Mouse (Mus musculus) C2C12 (cell line): ENCODE data around the gene Olfr304. TPM values are rescaled to one million over a fixed set of nuclear protein-coding genes. Genes with fewer than 3 reads are reported as not detected.
"Not testable (repeated sequence)": the region's sequence is repeated elsewhere in the genome, so short reads cannot be mapped to it uniquely, and the experiment has no call there.

Experiments
- H3K27me3 ChIP-seq: one replicate; pipeline ENCODE4 v1.6.1; 2011; ENCODE audit not compliant: control insufficient read depth, insufficient read depth, insufficient read length
- H3K36me3 ChIP-seq: one replicate; pipeline ENCODE4 v1.6.1; 2011; ENCODE audit not compliant: control insufficient read depth, insufficient read depth
- H3K4me3 ChIP-seq: one replicate; pipeline ENCODE4 v1.5.1; 2011; ENCODE audit warnings: mild to moderate bottlenecking, control low read depth; ENCODE audit not compliant: poor library complexity, insufficient read depth, severe bottlenecking
- H3K79me2 ChIP-seq: one replicate; pipeline ENCODE4 v1.6.1; 2011; ENCODE audit not compliant: control insufficient read depth, insufficient read depth
- H3K79me3 ChIP-seq: one replicate; pipeline ENCODE4 v1.6.1; 2011; ENCODE audit warnings: low read depth, control low read depth
- H3ac ChIP-seq: one replicate; pipeline ENCODE3; 2011; ENCODE audit warnings: low read depth; ENCODE audit not compliant: control insufficient read depth, insufficient read length
- CEBPB ChIP-seq: IDR thresholded peaks from one replicate; pipeline ENCODE4 v1.6.1; 2011; ENCODE audit warnings: low read depth, mild to moderate bottlenecking, control low read depth, moderate library complexity
- CTCF ChIP-seq: IDR thresholded peaks from one replicate; pipeline ENCODE4 v1.5.1; 2011; ENCODE audit not compliant: control insufficient read depth, insufficient read depth, insufficient read length
- FOSL1 ChIP-seq: IDR thresholded peaks from one replicate; pipeline ENCODE4 v1.8.0; 2011; ENCODE audit warnings: mild to moderate bottlenecking, low read length; ENCODE audit not compliant: poor library complexity, insufficient read depth, severe bottlenecking
- MAX ChIP-seq: IDR thresholded peaks from one replicate; pipeline ENCODE4 v1.6.1; 2011; ENCODE audit warnings: mild to moderate bottlenecking, control low read depth
- MYOD1 ChIP-seq: IDR thresholded peaks from one replicate; pipeline ENCODE4 v1.6.1; 2011; ENCODE audit warnings: low read depth; ENCODE audit not compliant: control insufficient read depth, insufficient read length
- MYOG ChIP-seq: IDR thresholded peaks from one replicate; pipeline ENCODE4 v1.6.1; 2011; ENCODE audit not compliant: control insufficient read depth, insufficient read length; ENCODE audit errors: extremely low read depth
- USF1 ChIP-seq: IDR thresholded peaks from one replicate; pipeline ENCODE4 v1.6.1; 2011; ENCODE audit warnings: low read depth, mild to moderate bottlenecking, control low read depth, moderate library complexity
- long read RNA-seq, 2 experiments: library from polyadenylated mRNA; unstranded; transcript quantifications; one replicate each; pipeline ENCODE4 v2.0.0; 2019 to 2020
- polyA plus RNA-seq: library from polyadenylated mRNA; unstranded; fragments of >200 nt; fragmentation: generic; extraction: Trizol; gene quantifications from one replicate; pipeline ENCODE4 v1.2.1, GENCODE M21; 2012; ENCODE audit warnings: missing spikeins

The Olfr304 gene
- polyA plus RNA-seq = not detected
- long read RNA-seq, experiment 1 = 0 reads
- long read RNA-seq, experiment 2 = 0 reads

DNA sequence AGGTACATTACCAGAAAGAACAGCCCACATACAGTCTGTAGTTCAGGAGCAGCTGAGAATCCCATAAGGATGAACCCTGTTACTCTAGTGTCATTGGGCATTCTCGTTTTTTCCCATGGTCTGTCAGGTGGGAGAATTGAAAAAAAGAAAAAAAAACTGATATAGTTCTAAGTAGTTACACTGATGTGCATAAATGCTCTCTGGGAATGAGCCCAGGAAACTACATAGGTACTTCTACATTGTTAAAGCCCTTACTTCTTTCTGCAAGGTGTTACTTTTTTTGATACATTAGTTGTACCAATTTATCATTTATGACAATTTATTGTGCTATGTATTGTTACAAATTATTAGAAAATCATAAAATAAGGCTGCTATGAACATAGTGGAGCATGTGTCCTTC lies at the start of gene Olfr304:
TSS of gene Olfr304 (minus strand) at position 101 of the 400 bp plus-strand sequence.
- Histone ChIP-seq H3ac (no peak within 1 kb of the TSS), H3K4me3 (no peak within 1 kb of the TSS), H3K79me3 (no peaks in the 10 kb centered on the region), H3K79me2 (no peaks in the 10 kb centered on the region), H3K36me3 (no peaks in the 10 kb centered on the region), H3K27me3 (no peaks in the 10 kb centered on the region)
- TF ChIP-seq CTCF (no peak), USF1 (no peak), MYOG (no peak)

DNA sequence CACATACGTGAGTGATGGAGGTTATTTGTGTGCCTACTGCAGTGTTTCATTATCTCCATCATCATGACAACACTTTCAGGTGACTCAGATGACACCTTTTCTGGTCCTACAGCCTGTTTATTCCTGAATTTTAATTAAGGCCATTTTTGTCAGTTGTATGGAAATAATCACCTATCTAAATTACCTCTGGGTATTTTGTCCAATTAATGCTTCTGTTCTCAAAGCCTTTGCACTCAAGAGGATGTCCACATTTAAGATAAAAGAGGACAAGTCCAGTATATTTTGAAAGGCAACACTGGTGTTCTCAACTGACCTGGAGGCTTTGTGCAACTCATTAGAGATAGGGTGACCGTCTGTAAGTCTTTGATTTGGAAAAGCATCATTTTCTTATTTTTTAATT lies 17.1 kb upstream of the Olfr304 start, which contains the start of gene Olfr301:
TSS of gene Olfr301 (plus strand) at position 301 of the 400 bp plus-strand sequence.
- TF ChIP-seq MYOD1 = no peak
- no peak for TF ChIP-seq MAX
- no peak for TF ChIP-seq CTCF
- TF ChIP-seq CEBPB = no peak

DNA sequence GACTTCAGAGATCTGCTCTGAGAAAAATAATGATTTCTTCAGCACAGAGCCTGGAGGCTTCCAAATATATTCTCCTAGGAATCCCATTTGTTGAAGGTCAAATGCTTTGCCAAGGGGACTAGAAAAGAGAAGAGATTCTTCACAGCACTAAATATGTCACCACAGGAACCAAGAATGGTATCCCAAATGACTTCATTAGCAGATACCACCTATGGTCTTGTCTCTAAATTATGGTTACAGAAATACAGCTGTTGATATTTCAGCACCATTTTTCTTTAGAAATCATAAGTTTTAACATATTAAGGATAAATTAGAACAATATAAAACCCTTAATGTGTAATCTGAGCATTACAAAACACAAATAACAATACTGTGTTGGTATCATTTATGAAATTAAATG lies 11.2 kb upstream of the Olfr304 start, which contains the start of gene Olfr303:
TSS of gene Olfr303 (minus strand) at position 101 of the 400 bp plus-strand sequence.
- H3K4me3 ChIP-seq = no peak within 1 kb of the TSS
- H3K36me3 ChIP-seq = no peaks in the 10 kb centered on the region
- H3K79me3 ChIP-seq = no peaks in the 10 kb centered on the region
- TF ChIP-seq MYOD1 (no peak), MYOG (no peak), USF1 (no peak), CTCF (no peak), MAX (no peak), FOSL1 (no peak), CEBPB (no peak)
- no peaks in the 10 kb centered on the region for H3K27me3 ChIP-seq
- H3K79me2 ChIP-seq = no peaks in the 10 kb centered on the region
- H3ac ChIP-seq = no peak within 1 kb of the TSS

More for the DNA sequence above, 17.1 kb upstream of the Olfr304 start, which contains the start of gene Olfr301:
- Histone ChIP-seq H3K27me3 (no peaks in the 10 kb centered on the region), H3K79me3 (no peaks in the 10 kb centered on the region), H3K79me2 (no peaks in the 10 kb centered on the region), H3K4me3 (no peak within 1 kb of the TSS), H3K36me3 (no peaks in the 10 kb centered on the region), H3ac (no peak within 1 kb of the TSS)

DNA sequence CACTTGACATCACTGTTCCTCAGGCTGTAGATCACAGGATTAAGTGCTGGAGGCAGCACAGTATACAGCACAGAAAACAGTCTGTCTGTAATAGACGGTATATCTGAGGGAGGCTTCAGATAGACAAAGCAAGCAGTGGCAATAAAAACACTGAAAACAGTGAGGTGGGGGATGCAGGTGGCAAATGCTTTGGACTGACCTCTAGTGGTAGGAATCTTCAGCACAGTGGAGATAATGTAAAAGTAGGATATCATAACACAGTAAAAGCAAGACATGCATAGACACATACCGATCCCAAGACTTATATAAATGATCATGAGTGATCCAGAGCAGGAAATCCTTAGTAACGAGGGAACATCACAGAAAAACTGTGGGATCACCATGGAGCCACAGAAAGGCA lies 689 bp downstream of the Olfr304 start:
- Histone ChIP-seq H3K27me3 (no peaks in the 10 kb centered on the region), H3K4me3 (no peak overlapping the region), H3K79me2 (no peaks in the 10 kb centered on the region), H3K79me3 (no peaks in the 10 kb centered on the region), H3ac (no peak overlapping the region), H3K36me3 (no peaks in the 10 kb centered on the region)
- TF ChIP-seq MAX (no peak), MYOG (no peak), MYOD1 (no peak), CTCF (no peak), CEBPB (no peak), FOSL1 (no peak), USF1 (no peak)

DNA sequence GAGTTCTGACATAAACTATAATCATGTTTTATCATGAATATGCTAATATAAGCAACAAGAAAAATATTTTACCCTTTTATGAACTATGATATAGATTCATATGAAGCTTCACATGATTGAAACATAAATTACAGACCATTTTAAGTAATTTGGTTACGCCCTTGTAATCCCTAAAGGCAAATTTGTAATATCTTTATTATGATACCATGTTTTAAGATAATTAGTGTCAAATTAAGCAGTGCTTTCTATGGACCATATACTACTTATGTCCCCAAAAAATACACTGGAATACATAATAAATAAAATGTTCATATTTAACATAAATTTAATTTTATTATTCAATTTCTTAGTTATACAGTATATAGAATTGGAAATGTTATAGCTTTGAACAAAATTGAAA lies 19.6 kb downstream of the Olfr304 start, which contains the start of gene Olfr305:
TSS of gene Olfr305 (minus strand) at position 101 of the 400 bp plus-strand sequence.
- no peaks in the 10 kb centered on the region for H3K79me2 ChIP-seq

DNA sequence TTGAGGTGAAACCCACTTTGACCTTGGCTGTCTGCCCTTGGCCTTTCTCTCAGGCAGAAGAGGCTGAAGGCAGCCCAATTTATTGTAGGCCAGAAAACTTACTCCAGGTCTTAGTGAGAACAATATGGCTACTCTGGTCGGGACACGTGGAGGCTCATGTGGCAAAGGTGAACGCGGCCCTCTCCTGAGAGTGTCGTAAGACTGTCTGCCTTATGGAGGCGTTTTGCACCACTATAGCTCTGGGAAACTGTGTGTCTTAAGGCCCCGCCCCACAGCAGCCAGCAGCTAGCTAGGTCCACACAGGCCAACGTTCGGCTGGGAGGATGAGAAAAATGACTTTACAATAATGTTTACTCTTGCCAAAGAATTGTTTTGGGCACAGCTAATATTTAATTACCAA lies 40.2 kb downstream of the Olfr304 start:
- H3K4me3 ChIP-seq, H3K27me3 ChIP-seq, H3ac ChIP-seq, H3K36me3 ChIP-seq, H3K79me2 ChIP-seq, H3K79me3 ChIP-seq: not testable (repeated sequence)

More for the DNA sequence above, 19.6 kb downstream of the Olfr304 start, which contains the start of gene Olfr305:
- TF ChIP-seq USF1 (no peak), MAX (no peak), CEBPB (no peak), FOSL1 (no peak), CTCF (no peak), MYOG (no peak), MYOD1 (no peak)
- no peaks in the 10 kb centered on the region for H3K36me3 ChIP-seq
- H3K27me3 ChIP-seq = no peaks in the 10 kb centered on the region
- H3K4me3 ChIP-seq = no peak within 1 kb of the TSS
- no peaks in the 10 kb centered on the region for H3K79me3 ChIP-seq
- H3ac ChIP-seq = no peak within 1 kb of the TSS
